In the genomic region with DNA sequence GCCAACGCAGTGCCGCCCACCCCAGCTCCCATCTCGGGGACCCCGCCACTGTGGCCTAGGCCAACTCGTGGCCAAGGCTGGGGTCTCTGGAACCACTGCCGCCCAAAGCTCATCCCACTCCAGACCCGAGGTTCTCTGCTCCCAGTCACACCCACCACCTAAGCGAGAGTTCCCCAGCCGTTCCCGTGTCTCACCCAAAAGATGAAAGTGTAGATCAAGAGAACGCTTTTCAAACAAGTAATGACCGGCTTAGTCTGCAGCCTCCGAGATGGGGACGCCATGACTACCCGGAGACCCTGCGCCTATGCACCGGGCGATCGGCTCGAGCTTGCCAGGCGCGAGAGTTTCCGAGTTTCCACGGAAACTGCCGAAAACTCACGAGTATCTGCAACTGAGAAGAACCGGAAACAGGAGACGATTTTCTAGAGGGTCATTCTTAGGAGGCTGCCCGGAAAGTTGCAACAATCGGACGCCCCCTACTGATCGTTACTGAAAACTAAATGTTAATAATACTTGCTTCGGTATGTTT, we compare ENCODE assay signal across 8 mouse cellular contexts. TPM values are rescaled to one million over a fixed set of nuclear protein-coding genes. Genes with fewer than 3 reads are reported as not detected.
DNase-seq lines count a peak whose midpoint lies in the region; ATAC-seq lines count a peak whose summit lies in the region.

Gene Tspan6, minus strand, starts transcription at position 416 of the 529 bp plus-strand sequence.

- peak; percentile 97 for ATAC-seq in hindbrain, embryonic 15.5 days (ENCODE audit: low FRiP score, low read depth)

- H3K27me3 ChIP-seq in hindbrain, embryonic 15.5 days, result no peaks in the 10 kb centered on the region

- WGBS in hindbrain, embryonic 15.5 days, result 23% methylated on average over 33 of the region's 33 CpGs

- peak within 1 kb of the TSS; percentile 73 for H3K9ac ChIP-seq in hindbrain, embryonic 15.5 days

- H3K4me3 ChIP-seq in hindbrain, embryonic 15.5 days, result peak within 1 kb of the TSS; percentile 59

- H3K36me3 ChIP-seq in hindbrain, embryonic 15.5 days, result peaks cover 15% of the 10 kb centered on the region

- H3K27ac ChIP-seq in hindbrain, embryonic 15.5 days (replicated peaks), result peak within 1 kb of the TSS; percentile 79

- H3K9me3 ChIP-seq in hindbrain, embryonic 15.5 days, result no peaks in the 10 kb centered on the region

- peak within 1 kb of the TSS; percentile 55 for H3K4me2 ChIP-seq in hindbrain, embryonic 15.5 days

- no peaks in the 10 kb centered on the region for H3K4me1 ChIP-seq in hindbrain, embryonic 15.5 days (replicated peaks)

- peak; percentile 73 for DNase-seq in R1 (ENCODE audit: low read depth, low spot score)
- DNase-seq in cerebellum, postnatal 25 days, result peak; percentile 76 to 86
- peak; percentile 61 for DNase-seq in gastrocnemius, adult 18-20 months (ENCODE audit: low spot score)
- DNase-seq in layer of hippocampus, postnatal 36 days, result peak; percentile 78 to 80
- peak; percentile 79 for DNase-seq in lung, postnatal 25 days (ENCODE audit: low spot score)
- DNase-seq in retina, postnatal 7 days (ENCODE audit: low read depth, low spot score), result peak; percentile 47
- peak; percentile 53 to 55 for DNase-seq in urinary bladder, adult 18-20 months (ENCODE audit: low spot score in 2 of 2)

RNA-seq across cellular contexts. Expression of gene Tspan6, which starts in this region (rescaled TPM):
- total RNA-seq in gastrocnemius, adult 18-20 months (2021), result 1 to 10 TPM; 2.8 to 3.3 TPM
- 262 and 265 TPM in 2 replicates for polyA plus RNA-seq in hindbrain, embryonic 15.5 days (2015; fragmentation: Nextera tagmentation; extraction: Ambion mirVana)
- 10 to 100 TPM; 16.7 to 19.5 TPM for total RNA-seq in layer of hippocampus, postnatal 36 days (2021)

Comparison
In these comparisons a context has a peak if more than half of its experiments do, and no peak if none do; other contexts are left out.
1. Peak in every context shown above with its lines: DNase-seq, ATAC-seq, H3K4me3 ChIP-seq and H3K27ac ChIP-seq.
2. RNA of gene Tspan6 (total RNA-seq): 16.7 to 19.5 TPM in layer of hippocampus, postnatal 36 days; 2.8 to 3.3 TPM in gastrocnemius, adult 18-20 months; every median in the first group is over 4 times any median in the second.